Mouse (Mus musculus) limb, embryonic 14.5 days (tissue): ENCODE measurements at regions not wholly inside any gene's neighbourhood (a gene's known extent, or its start where the extent isn't known, plus 50 kb on each side); places are given as distances from the start of the nearest gene placed in this dataset.
"Not testable (repeated sequence)": the region's sequence is repeated elsewhere in the genome, so short reads cannot be mapped to it uniquely, and the experiment has no call there.

Experiments used
- ATAC-seq: fragments of 200-750 bp; cut with Nextera tagmentation; 2 replicates; pipeline ENCODE4 v1.8.0; 2017; ENCODE audit warnings: low read depth, moderate number of reproducible peaks, moderate TSS enrichment; ENCODE audit not compliant: low FRiP score
- DNase-seq: peaks from one replicate; pipeline ENCODE4 v3.0.0-alpha.2; 2015; ENCODE audit warnings: low spot score
- H3K27ac ChIP-seq: fragments of 300-500 bp; sonication (generic); replicated peaks from 2 replicates; pipeline ENCODE4 v1.5.1; 2014; ENCODE audit warnings: low read depth, mild to moderate bottlenecking, low read length, moderate library complexity, mixed read lengths
- H3K27me3 ChIP-seq: fragments of 300-500 bp; sonication (generic); 2 replicates; pipeline ENCODE4 v1.6.1; 2014; ENCODE audit warnings: low read length, mixed read lengths; ENCODE audit not compliant: control insufficient read depth, insufficient read depth
- H3K36me3 ChIP-seq: fragments of 300-500 bp; sonication (generic); 2 replicates; pipeline ENCODE4 v1.6.1; 2014; ENCODE audit warnings: mild to moderate bottlenecking, low read length, moderate library complexity, mixed read lengths; ENCODE audit not compliant: control insufficient read depth, insufficient read depth
- H3K4me1 ChIP-seq: fragments of 300-500 bp; sonication (generic); 2 replicates; pipeline ENCODE4 v1.6.1; 2014; ENCODE audit warnings: antibody characterized with exemption, low read length, mixed read lengths; ENCODE audit not compliant: control insufficient read depth, insufficient read depth
- H3K4me2 ChIP-seq: fragments of 300-500 bp; sonication (generic); replicated peaks from 2 replicates; pipeline ENCODE4 v1.6.1; 2014; ENCODE audit warnings: low read depth, mild to moderate bottlenecking, low read length, moderate library complexity; ENCODE audit not compliant: severe bottlenecking
- H3K4me3 ChIP-seq: fragments of 300-500 bp; sonication (generic); replicated peaks from 2 replicates; pipeline ENCODE4 v1.5.1; 2014; ENCODE audit warnings: low read length
- H3K9ac ChIP-seq: fragments of 300-500 bp; sonication (generic); 2 replicates; pipeline ENCODE4 v1.6.1; 2014; ENCODE audit warnings: mild to moderate bottlenecking, low read depth, low read length, moderate library complexity; ENCODE audit not compliant: severe bottlenecking
- H3K9me3 ChIP-seq: fragments of 300-500 bp; sonication (generic); 2 replicates; pipeline ENCODE4 v1.6.1; 2016; ENCODE audit warnings: low read length; ENCODE audit not compliant: control insufficient read depth
- POLR2A ChIP-seq: fragments of 200-500 bp; IDR thresholded peaks from 2 replicates; pipeline ENCODE4 v1.8.0; 2012; ENCODE audit warnings: inconsistent platforms, mild to moderate bottlenecking, moderate library complexity, borderline replicate concordance; ENCODE audit not compliant: insufficient read depth, insufficient read length; ENCODE audit errors: extremely low read depth
- WGBS: fragments of 180-500 bp; shearing (Covaris S2); extraction: QIAGEN DNeasy Blood & Tissue Kit; methylation state at CpG from one replicate; pipeline ENCODE4 v1.1.7; 2014; 5-methylcytosine and 5-hydroxymethylcytosine counted together

DNA sequence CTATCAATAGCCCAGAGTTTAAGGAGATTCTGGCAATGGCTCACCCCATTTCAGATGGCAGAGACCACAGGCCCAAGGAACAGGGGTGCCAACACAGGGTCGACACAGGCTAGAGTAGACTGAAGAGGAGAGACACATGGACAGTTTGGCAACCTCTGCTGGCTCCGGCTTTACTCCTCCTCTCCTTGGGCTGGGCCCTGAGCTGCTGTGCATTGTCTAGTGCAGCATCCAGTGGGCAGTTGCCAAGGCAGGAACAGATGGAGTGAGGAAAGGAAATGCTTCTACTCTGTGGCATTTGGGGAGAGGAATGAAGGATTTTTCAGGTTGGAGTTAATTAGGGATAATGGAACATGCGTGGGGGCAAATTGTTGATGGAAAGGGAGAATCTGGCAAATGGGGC, 151.0 kb upstream of the 1700012A03Rik start:
- H3K9me3 ChIP-seq = no peaks in the 10 kb centered on the region
- no peak overlapping the region for H3K27ac ChIP-seq
- no peak overlapping the region for H3K4me3 ChIP-seq
- WGBS = 73% methylated on average over 3 of the region's 3 CpGs
- H3K27me3 ChIP-seq = no peaks in the 10 kb centered on the region
- H3K4me1 ChIP-seq = no peaks in the 10 kb centered on the region
- DNase-seq = no peak
- no peak overlapping the region for H3K4me2 ChIP-seq
- TF ChIP-seq POLR2A = no peak
- no peak for ATAC-seq
- H3K36me3 ChIP-seq = no peaks in the 10 kb centered on the region
- no peak overlapping the region for H3K9ac ChIP-seq

GRCm38 (mm10) chr6:31898609-31899008, 151.4 kb upstream of the 1700012A03Rik start:
- H3K36me3 ChIP-seq = no peaks in the 10 kb centered on the region
- no peak overlapping the region for H3K27ac ChIP-seq
- H3K9ac ChIP-seq = no peak overlapping the region
- TF ChIP-seq POLR2A = no peak
- ATAC-seq (no peak), DNase-seq (no peak)
- WGBS = 52% methylated on average over 4 of the region's 4 CpGs
- H3K27me3 ChIP-seq = no peaks in the 10 kb centered on the region
- no peak overlapping the region for H3K4me3 ChIP-seq
- no peaks in the 10 kb centered on the region for H3K9me3 ChIP-seq
- H3K4me1 ChIP-seq = no peaks in the 10 kb centered on the region
- no peak overlapping the region for H3K4me2 ChIP-seq

- Histone ChIP-seq H3K4me2 (no peak overlapping the region), H3K9me3 (no peaks in the 10 kb centered on the region), H3K9ac (no peak overlapping the region), H3K4me1 (no peaks in the 10 kb centered on the region), H3K27me3 (no peaks in the 10 kb centered on the region), H3K36me3 (no peaks in the 10 kb centered on the region), H3K4me3 (no peak overlapping the region), H3K27ac (no peak overlapping the region)
- ATAC-seq (no peak), DNase-seq (no peak)
- 60% methylated on average over 3 of the region's 3 CpGs for WGBS
- TF ChIP-seq POLR2A = no peak
These were observed 153.0 kb upstream of the 1700012A03Rik start for GRCm38 (mm10) chr6:31897001-31897400.

- DNase-seq = no peak
- H3K4me1 ChIP-seq = no peaks in the 10 kb centered on the region
These were observed 154.2 kb upstream of the 1700012A03Rik start for GRCm38 (mm10) chr6:31895835-31896234.

GRCm38 (mm10) chr6:31886931-31887330, 163.1 kb upstream of the 1700012A03Rik start:
- Histone ChIP-seq H3K27ac (no peak overlapping the region), H3K27me3 (no peaks in the 10 kb centered on the region), H3K9ac (no peak overlapping the region), H3K4me2 (no peak overlapping the region), H3K36me3 (no peaks in the 10 kb centered on the region), H3K9me3 (no peaks in the 10 kb centered on the region), H3K4me1 (no peaks in the 10 kb centered on the region), H3K4me3 (no peak overlapping the region)
- no peak for TF ChIP-seq POLR2A
- no peak for DNase-seq
- WGBS = 0% methylated on average over 4 of the region's 4 CpGs
- no peak for ATAC-seq

More at GRCm38 (mm10) chr6:31895835-31896234, 154.2 kb upstream of the 1700012A03Rik start:
- Histone ChIP-seq H3K27me3 (no peaks in the 10 kb centered on the region), H3K36me3 (no peaks in the 10 kb centered on the region), H3K27ac (no peak overlapping the region), H3K9me3 (no peaks in the 10 kb centered on the region), H3K4me3 (no peak overlapping the region), H3K9ac (no peak overlapping the region), H3K4me2 (no peak overlapping the region)
- no peak for TF ChIP-seq POLR2A
- 66% methylated on average over 3 of the region's 3 CpGs for WGBS
- no peak for ATAC-seq

DNA sequence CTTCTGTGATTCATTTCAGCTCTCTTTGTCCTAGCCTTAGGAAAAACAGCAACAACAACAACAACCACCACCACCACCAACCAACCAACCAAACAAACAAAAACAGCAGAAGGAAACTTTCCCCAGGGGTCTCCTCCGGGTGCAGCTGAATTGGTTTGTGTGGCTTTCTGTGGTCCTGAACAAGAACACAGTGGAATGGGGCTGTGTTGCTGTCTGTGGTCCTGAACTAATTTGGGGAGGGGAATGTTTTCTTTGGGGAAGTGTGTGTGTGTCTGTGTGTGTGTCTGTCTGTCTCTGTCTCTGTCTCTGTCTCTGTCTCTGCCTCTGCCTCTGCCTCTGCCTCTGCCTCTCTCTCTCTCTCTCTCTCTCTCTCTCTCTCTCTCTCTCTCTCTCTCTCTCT, 164.8 kb upstream of the 1700012A03Rik start:
- H3K27ac ChIP-seq, ATAC-seq, H3K36me3 ChIP-seq, H3K9me3 ChIP-seq, H3K4me3 ChIP-seq, H3K9ac ChIP-seq, H3K4me1 ChIP-seq, H3K4me2 ChIP-seq, H3K27me3 ChIP-seq: not testable (repeated sequence)
- 11% methylated on average over 1 of the region's 1 CpGs for WGBS
- peak; percentile 59 for DNase-seq
